Mouse (Mus musculus) left cerebral cortex, adult 11 months (tissue): ENCODE measurements around the gene Sertad1.
A peak's percentile ranks its signal among the peaks of the same experiment; 100 is the strongest.

Source experiments
- DNase-seq: peaks from one replicate; pipeline ENCODE4 v3.0.0; 2022; ENCODE audit warnings: low spot score

The Sertad1 gene

DNA sequence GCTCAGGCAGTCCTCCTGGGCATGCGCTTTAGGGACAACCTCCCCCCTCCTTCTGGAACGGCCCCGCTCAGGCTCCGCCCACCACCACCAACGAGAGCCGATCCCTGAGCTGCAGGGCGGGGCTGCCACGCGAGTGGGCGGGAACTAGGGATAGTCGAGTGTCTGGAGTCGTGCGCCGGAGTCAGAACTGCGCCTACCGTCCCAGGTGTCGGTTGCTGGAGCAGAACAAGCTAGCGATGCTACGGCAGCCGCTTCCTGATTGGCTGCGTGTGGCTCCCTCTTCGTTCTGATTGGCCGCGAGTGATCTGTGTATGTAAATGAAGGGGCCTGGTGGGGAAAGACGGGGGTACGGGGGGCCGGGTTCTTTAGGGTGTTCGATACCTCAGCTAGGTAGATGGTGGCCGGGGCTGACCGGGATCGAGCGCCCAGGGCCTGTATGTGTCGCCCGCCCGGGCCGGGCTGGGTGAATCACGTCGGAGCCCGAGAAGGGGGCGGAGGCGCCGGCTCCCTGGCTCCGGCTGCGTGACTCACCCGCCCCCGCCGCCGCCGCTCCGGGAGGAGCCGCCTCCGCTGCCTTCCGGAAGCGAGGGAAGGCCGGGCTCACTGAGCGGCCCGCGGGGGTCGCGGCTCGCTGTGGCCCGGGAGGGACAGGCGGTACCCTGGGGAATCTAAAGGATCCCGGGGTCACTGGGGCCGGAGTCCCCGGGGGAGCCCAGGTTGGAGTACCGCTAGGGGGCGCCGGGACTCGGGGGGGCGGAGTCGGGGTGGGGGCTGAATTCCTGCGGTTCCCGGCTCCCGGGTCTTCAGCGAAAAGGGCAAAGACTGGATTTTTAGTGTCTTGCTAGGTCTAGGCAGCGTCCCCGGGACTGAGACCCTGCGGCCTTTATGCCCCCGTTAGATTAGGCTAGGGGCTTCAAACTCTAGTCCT is at the start of gene Sertad1:
Sertad1 (plus strand) TSS at position 141 of the 928 bp plus-strand sequence.
- peak; percentile 99 for DNase-seq

DNA sequence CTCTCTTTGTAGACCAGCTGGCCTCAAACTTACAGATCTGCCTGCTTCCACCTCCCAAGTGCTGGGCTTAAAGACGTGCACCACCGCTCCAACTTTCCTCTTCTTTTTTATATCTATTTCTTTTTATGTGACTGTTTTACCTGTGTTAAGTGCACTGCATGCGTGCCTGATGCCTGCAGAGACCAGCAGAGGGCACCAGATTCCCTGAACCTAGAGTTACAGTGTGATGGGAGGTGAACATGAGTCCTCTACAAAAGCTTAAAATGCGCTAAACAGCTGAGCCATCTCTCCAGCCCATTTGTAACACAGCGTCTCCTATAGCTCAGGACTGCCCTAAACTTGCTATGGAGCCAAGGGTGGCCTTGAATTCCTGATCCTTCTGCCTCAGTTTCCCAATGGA is 49.2 kb upstream of the Sertad1 start:
- DNase-seq = no peak

DNA sequence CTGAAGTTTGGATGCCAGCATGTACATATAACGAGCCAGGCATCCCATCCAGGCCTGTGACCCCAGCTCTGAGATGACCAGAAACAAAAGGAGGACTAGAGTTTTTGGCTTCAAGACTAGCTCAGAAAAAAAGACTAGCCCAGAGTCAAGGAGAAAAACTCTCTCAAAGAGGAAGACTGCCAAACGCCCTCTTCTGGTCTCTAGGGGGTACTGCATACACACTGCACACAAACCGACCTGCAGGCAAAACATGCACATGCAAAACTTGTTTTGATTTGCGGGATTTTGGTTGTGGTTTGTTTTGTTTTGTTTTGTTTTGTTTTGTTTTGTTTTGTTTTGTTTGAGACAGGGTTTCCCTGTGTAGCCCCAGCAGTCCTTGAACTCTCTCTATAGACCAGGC is 46.7 kb upstream of the Sertad1 start:
- DNase-seq = no peak

DNA sequence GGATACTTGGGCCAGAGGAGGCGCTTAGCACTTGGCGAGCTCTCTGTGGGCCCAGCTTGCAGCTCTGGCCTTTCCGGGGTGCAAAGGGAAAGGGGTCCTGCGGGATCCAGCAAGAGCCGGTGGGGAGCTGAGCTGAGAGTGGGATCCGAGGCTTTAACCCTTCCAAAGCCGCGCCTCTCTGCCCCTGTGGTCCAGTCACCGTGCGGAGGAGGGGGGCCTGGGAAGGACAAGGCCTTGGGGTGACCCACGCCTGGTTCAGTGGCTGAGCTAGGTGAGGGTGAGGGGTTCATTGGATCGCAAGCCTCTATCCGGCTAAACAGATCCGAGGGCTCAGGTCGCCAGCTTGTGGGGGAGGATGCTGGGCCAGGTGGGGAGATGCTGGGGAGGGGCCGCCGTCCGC is 40.7 kb upstream of the Sertad1 start:
- no peak for DNase-seq

DNA sequence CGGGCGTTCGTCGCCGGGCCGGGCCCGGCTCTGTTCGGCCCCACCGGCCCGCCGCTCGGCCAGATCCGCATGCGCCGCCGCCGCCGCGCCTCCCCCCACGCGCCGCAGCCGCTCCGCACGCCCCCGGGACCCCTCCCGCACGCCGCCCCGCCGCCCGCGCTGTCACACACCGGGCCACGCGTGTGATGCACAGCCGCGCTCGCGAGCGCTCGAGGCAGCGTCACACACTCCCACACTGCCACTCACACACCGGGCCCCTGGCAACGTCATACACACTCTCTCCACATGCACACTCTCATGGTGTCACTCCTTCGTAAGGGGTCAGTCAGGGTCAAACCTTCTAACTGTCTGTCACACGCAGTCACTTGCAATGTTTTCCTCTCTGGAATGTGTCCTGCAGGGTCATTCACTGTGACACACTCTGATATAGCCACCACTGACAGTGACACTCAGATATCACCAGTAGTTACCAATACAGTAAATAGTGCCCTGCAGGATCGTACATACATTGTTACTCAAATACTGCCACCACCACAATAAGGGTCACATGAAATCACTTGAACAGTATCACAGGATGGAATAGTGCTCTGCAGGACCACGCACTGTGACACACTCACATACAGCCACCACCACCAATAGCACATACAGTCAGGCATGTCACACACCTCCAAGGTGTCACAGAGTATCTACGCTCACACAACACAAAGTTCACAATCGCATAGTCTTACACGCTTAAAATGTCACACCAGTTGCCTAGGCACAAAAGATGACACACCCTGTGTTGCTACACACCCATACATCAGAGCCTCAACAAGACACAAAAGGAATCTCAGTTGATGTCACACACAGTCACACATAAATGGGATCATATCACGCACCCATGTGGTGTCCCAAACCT is 39.9 kb upstream of the Sertad1 start:
- peak; percentile 73 for DNase-seq

DNA sequence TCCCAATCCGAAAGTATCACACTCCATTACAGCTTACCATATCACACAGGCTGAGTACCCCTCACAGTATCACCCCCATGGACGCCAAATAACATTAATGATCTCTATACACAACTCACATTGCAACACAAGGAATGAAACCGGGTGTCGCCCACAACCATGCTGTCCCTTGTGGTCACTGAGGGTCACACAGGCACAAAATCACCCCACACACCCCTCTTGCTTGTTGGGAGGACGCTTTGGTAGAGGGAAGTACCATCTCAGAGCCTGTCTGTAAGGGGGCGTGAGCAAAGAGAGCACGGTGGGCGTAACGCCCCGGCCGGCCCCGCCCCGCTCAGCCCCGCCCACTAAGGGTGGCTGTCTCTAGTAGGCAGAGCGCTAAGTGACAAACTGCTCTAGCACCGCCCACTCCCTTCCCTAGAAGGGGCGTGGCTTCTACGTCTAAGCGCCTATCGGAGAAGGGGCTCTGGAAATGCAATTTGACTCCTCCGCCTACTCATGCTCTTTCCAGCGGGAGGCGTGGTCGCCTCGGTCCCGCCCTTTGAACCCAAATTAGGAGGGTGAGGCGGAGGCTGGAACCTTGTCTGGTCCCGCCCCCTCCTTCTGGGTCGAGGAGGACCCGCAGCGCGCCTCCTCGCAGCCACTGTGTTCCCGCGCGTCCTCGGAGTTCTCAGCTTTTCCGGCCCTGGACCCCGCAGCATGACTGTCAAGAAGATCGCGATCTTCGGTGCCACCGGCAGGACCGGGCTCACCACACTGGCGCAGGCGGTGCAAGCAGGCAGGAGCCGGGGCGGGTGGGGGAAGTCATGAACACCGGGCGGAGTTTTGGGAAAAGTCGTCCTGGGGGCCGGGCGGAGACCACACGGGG is 39.1 kb upstream of the Sertad1 start, which contains the start of the genes Sptbn4 and Blvrb:
Sptbn4 (minus strand) TSS at position 268 of the 868 bp plus-strand sequence.
Blvrb (plus strand) TSS at position 560 of the 868 bp plus-strand sequence.
- peak; percentile 99 for DNase-seq

DNA sequence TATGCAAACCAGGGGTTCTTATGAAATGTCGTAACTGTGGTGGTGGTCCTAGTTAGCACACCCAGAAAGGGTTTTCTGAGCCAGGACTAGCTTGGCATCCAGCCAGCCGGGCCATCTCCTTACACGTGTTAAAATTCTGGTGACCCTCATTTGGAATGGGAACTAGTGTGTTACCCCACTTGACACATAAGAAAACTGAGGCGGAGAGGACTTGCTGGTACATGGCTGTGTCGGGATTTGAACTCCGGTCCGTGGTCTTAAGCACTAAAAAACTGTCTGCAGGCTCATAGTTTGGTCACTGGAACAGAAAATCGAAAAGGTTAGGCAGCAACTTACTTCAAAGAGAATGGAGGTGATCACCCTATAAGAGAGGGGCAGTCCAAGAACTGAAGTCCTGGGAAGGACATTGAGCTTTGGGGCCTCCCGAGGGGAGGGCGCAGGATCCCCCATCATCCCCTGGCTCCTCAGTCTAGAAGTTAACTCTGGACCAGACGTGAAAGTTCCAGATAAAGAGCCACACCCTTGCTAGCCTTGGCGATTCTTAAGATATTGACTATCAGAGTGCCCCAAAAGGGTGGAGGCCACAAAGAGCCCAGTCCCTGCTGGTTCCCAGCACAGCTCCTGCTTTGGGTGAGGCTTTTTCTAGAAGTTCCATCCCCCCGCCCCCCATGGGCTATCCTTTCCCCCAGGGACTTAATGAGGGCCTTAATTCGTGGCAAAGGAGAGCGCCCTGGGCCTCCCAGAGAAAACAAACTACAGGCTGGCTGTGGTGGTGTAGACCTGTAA is 38.1 kb upstream of the Sertad1 start:
- no peak for DNase-seq

DNA sequence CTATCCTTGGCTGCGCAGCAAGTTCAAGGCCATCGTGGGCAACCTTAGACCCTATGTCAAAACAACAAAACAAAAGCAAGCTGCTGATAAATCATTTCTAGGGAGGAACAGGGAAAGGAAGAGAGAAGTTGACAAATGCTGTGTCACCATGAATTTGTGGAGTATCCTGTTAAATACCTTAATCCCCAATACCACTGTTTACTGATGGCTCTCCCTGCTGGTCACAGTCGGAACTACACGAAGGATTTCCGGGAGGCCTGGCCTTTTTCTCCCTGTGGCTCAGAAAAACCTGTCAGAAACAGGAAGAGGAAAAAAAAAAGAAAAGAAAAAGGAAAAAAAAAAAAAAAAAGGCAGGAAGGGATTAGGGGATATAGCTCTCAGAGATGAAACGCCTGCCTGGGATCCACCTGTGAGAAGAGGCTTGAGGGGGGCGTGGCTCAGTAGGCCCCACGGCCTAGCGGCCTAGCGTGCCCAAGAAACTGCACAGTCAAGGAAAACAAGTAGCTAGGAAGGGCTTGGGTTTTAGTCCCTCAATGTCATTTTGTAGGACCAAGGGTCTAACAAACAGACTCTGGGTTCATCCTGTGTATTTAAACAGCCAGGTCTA is 37.4 kb upstream of the Sertad1 start:
- DNase-seq = peak; percentile 47

DNA sequence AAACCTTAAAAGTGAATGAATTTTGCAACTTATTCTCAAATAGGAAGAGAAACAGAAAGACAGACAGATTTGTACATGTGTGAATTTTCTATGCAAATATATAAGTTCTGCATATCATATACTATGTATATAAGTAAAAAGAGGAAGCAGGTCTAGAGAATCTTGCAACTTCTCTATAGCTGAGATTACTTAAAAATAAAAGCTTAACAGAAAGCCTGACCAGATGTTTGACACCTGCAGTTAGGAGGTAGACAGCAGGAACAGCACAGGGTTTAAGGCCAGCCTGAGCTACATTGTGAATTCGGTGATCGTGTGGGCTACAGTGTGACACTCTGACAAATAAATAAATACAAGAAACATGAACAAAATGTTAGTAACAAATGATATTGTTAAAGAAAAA is 35.4 kb upstream of the Sertad1 start:
- no peak for DNase-seq

DNA sequence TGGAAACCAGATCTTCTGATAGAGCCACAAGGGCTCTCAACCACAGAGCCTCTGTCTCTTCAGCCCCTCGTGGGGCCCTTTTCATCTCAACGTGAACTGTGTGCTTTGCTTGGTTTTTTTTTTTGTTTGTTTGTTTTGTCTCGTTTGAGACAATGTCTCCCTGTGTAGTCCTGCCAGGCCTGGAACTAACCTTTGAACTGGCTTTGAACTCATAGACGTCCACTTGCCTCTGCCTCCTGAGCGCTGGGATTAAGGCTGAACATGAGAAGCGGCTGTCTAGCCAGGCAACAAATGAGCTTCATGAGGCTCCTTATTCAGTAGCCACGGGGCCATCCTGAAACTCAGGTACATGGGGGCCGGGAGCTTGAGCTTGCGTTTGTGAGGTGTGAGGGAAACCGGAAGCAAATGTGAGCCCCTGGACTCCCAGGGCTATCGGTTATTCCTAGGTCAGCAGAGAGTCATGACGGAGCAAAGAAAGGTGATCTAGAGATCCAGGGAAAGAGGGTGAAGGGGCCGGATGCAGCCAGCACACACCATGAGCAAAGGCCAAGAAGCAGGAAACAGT is 34.4 kb upstream of the Sertad1 start:
- DNase-seq = no peak

DNA sequence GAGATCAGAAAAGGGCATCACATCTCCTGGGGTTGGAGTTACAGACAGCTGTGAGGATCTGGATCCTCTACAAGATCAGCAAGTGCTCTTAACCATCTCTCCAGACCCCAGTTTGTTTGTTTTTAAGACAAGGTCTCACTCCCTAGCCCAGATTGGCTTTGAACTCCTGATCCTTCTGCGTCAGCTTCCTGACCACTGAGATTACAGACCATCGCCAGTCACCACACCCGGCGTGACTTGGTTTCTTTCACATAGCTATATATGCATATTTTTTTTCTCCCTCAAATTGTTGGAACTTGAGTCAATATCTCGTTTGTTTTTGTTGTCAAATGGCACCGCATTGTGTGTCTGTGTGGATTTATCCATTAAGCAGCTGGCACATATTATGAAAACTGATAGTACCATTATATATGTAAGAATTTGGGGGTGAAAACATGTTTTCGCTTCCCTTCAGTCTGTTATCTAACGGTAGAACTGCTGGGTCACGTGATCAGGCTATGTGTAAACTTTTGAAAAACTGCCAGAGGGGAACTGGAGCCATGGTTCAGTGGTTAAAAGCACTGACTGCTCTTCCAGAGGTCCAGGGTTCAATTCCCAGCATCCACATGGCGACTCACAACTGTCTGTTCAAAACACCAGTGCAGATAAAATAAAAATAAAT is 32.1 kb upstream of the Sertad1 start:
- DNase-seq = no peak

DNA sequence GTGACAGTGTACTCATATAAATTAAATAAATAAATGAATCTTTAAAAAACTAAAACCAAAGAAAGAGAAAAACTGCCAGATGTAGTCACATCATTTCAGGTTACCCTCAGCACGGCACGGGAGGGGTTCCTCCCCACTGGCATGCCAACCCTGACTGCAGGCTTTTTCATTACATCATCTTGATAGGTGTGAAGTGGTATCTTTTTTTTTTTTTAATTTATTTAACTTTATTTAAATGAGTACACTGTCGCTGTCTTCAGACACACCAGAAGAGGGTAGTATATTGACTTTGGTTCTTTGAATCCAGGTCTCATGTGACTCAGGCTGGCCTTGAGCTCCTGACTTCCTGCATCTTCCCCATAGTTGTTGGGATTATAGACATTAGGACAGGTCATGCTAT is 31.4 kb upstream of the Sertad1 start:
- no peak for DNase-seq

DNA sequence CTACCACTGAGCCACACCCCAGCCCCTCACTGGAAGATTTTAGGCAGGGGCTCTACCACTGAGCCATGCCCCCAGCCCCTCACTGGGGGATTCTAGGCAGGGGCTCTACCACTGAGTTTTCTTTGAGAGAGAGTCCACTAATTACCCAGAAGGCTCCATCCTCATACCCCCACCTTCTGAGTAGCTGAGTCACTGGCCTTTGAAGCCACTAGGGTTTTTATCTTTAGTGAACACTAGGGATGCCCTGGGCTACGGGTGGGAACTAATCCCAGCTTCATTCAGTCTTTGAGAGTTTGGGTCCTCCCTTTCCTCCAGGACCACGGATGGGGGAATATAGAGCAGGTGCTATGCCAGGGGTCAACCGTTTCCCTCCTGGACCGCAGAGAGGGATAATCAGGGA is 28.1 kb upstream of the Sertad1 start:
- DNase-seq = no peak

DNA sequence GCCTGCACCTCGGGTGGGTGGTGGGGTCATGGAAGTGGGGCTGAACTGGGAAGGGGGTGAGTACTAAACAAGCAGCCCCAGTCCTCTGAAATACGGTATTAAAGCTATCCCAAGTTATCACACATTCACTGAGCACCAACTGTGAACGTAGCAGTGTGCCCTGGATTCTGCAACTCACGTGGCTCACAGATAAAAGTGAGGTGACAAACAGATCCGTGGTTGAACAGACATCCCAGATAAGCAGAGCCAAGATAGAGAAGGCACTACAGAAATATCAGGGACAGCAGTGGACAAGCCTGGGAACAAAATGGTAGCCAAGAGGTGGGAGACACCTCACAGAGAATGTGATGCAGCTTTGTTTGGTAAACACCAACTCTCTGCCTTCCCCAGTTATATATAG is 27.1 kb upstream of the Sertad1 start:
- DNase-seq = no peak

DNA sequence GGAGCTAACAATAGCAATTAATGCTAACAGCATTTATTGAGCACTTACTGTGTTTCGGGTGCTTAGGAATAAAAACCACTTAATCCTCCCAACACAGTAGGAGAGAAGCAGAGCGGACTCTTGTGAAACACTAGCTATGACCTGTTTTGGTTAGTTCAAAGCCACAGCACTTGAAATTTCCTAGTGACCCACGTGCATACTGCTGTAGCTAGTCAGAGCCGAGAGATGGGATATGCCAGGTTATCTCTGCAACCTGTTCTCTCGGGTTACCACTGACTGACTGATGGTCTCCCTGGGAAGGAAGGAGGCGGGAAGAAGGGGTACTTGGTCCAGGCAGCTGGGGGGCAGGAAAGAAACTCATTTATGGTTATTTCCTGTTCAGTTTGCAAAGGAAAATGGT is 26.2 kb upstream of the Sertad1 start:
- DNase-seq = no peak

DNA sequence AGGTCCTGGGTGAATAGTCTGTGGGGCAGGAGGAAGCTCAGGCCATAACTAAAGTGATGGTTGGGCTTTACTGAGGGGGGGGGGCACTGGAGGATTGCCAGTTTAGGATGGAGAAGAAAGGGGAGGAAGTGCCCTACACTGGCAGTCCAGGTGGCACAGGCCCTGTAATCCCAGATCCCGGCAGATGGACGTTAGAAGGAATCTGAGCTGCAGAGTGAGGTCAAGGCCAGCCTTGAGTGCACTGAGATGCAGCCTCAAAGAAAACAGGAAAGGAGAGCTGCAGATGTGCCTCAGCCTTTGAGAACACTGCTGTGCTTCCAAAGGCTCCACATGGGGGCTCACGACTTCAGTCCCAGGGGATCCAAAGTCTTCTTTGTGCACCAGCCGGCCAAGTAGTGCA is 19.1 kb upstream of the Sertad1 start:
- no peak for DNase-seq

DNA sequence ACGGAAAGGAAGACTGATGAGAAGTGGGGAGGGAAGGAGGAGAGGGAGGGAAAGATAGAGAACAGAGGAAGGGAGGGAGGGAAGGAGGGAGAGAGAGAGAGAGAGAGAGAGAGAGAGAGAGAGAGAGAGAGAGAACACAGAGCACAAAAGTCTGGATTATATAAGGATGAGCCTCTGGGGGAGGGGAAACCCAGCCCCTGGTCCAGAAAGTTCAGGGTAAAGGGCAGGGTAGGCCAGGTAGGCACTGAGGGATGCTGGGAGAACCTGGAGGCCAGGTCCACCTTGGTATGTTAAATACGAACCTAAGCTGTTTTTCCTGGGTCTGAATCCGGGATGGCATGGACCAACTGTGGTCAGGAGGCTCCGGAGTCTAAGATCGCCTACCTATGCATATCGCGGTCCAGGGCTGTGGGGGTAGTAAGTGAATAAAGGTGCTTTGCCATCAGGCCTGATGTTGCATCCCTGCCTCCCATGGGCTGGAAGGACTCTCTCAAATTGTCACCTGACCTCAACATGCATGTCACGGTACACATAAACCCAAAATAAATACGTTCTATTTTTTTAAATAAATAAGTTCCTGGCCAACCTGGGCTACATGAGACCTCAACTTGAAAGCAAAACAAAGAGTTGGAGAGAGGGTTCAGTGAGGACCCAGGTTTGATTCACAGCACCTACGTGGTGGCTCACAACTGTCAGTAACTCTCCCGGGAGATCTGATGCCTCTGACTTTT is 15.2 kb upstream of the Sertad1 start:
- no peak for DNase-seq

DNA sequence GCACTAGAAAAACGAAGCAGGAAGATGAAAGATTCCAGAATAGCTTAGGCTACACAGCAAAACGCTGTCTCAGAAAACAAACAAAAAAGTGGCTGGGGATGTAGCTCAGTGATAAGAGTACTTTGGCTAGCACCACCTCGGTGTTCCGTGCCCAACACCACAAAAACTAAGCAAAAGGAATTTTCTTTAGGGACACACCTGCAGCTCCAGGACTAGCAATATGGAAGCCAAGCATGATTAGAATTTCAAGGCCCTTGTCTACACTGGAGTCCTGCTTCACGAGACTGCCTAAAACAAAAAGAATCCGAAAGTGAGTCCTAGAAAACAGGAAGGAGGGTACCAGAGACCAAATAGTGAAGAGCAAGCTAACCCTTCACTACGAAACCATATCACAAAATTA is 14.1 kb upstream of the Sertad1 start:
- no peak for DNase-seq
